ENCODE assay signal across 26 mouse cellular contexts in genomic region chrX:48461006-48461405, GRCm38 (mm10). TPM values are rescaled to one million over a fixed set of nuclear protein-coding genes. Genes with fewer than 3 reads are reported as not detected.
"Had no signal": no experiment of that assay in that cellular context is flagged by ENCODE, and none has a peak within 500 bp of the region (broad histone marks: within the 10 kb centered on the region; RNA-seq: fewer than 3 reads in every experiment).

No protein-coding gene starts in this region.

- H3K4me3 ChIP-seq: gastrocnemius, adult 2 months; heart, embryonic 10.5 days; heart, embryonic 12.5 days; hindbrain, embryonic 10.5 days; hindbrain, embryonic 12.5 days; intestine, embryonic 15.5 days; layer of hippocampus, adult 2 months; left cerebral cortex, adult 2 months; limb, embryonic 13.5 days; limb, embryonic 15.5 days; liver, embryonic 12.5 days had no signal

- H3K27ac ChIP-seq: gastrocnemius, adult 2 months; heart, embryonic 10.5 days; hindbrain, embryonic 10.5 days; hindbrain, embryonic 12.5 days; hindbrain, embryonic 14.5 days; intestine, embryonic 15.5 days; layer of hippocampus, adult 2 months; left cerebral cortex, adult 2 months; limb, embryonic 13.5 days; limb, embryonic 15.5 days; liver, embryonic 12.5 days had no signal

- H3K27me3 ChIP-seq: heart, embryonic 12.5 days; intestine, embryonic 15.5 days; limb, embryonic 13.5 days; limb, embryonic 15.5 days had no signal

- H3K4me1 ChIP-seq: hindbrain, embryonic 10.5 days; hindbrain, embryonic 12.5 days; intestine, embryonic 15.5 days had no signal

- ATAC-seq: hindbrain, embryonic 16.5 days; inflammation-experienced regulatory T-cells, adult 6 months; intestine, embryonic 15.5 days; intestine, postnatal 0 days; liver, embryonic 12.5 days had no signal

- H3K9me3 ChIP-seq: heart, embryonic 10.5 days; heart, embryonic 12.5 days; hindbrain, embryonic 12.5 days; intestine, embryonic 15.5 days; limb, embryonic 13.5 days; limb, embryonic 15.5 days; liver, embryonic 12.5 days had no signal

- DNase-seq: gastrocnemius, adult 2 months; gastrocnemius, postnatal 10 days; gastrocnemius, postnatal 25 days; heart, postnatal 10 days; heart, postnatal 4 days; kidney, adult 18-20 months; kidney, adult 8-10 months; kidney, postnatal 10 days; kidney, postnatal 25 days; kidney, postnatal 4 days had no signal

- H3K9ac ChIP-seq: heart, embryonic 12.5 days; hindbrain, embryonic 12.5 days; hindbrain, embryonic 14.5 days; intestine, embryonic 15.5 days; limb, embryonic 13.5 days; limb, embryonic 15.5 days; liver, embryonic 12.5 days had no signal

- H3K4me2 ChIP-seq: heart, embryonic 12.5 days; hindbrain, embryonic 12.5 days; hindbrain, embryonic 14.5 days; intestine, embryonic 15.5 days; limb, embryonic 13.5 days; limb, embryonic 15.5 days; liver, embryonic 12.5 days had no signal

- H3K36me3 ChIP-seq: heart, embryonic 10.5 days; heart, embryonic 12.5 days; hindbrain, embryonic 10.5 days; hindbrain, embryonic 12.5 days; intestine, embryonic 15.5 days; limb, embryonic 13.5 days; limb, embryonic 15.5 days; liver, embryonic 12.5 days had no signal

RNA-seq across cellular contexts. Expression of gene Rab33a, which starts 58.1 kb away (rescaled TPM):
- total RNA-seq: granulocyte monocyte progenitor cell, adult 5-6 weeks; liver, adult 2 months had no signal
